12 mouse cellular contexts compared by ENCODE assay signal in genomic region chr10:83926990-83927389, GRCm38 (mm10).
DNase-seq lines count a peak whose midpoint lies in the region; ATAC-seq and TF ChIP-seq lines count a peak whose summit lies in the region.
"Had no signal": no experiment of that assay in that cellular context is flagged by ENCODE, and none has a peak within 500 bp of the region (broad histone marks: within the 10 kb centered on the region; RNA-seq: fewer than 3 reads in every experiment).

No protein-coding gene starts in this region.

- peak overlapping the region; percentile 31; the same call in 1 of the 2 replicates for H3K27ac ChIP-seq in forebrain, embryonic 13.5 days
- H3K27ac ChIP-seq in forebrain, embryonic 10.5 days: no peak overlapping the region
- H3K27ac ChIP-seq in limb, embryonic 14.5 days (replicated peaks; ENCODE audit: low read depth, low read length): 0 out of 2 replicates have a peak overlapping the region, but pooled peaks have one; percentile 10
- no peak overlapping the region for H3K27ac ChIP-seq in midbrain, embryonic 15.5 days
- H3K27ac ChIP-seq: heart, adult 2 months; macrophage had no signal

- H3K4me1 ChIP-seq in forebrain, embryonic 13.5 days: peaks cover 11% of the 10 kb centered on the region
- H3K4me1 ChIP-seq in forebrain, embryonic 10.5 days: no peaks in the 10 kb centered on the region
- H3K4me1 ChIP-seq in limb, embryonic 14.5 days (ENCODE audit: control insufficient read depth, insufficient read depth, low read length): peaks cover 10% of the 10 kb centered on the region
- H3K4me1 ChIP-seq in midbrain, embryonic 15.5 days: no peaks in the 10 kb centered on the region

- TF ChIP-seq POLR2A in limb, embryonic 14.5 days (IDR thresholded peaks at IDR 0.05; ENCODE audit: borderline replicate concordance, extremely low read depth, insufficient read depth, insufficient read length): no peak

- H3K27me3 ChIP-seq in forebrain, embryonic 13.5 days: no peaks in the 10 kb centered on the region
- no peaks in the 10 kb centered on the region for H3K27me3 ChIP-seq in forebrain, embryonic 10.5 days (ENCODE audit: poor library complexity, severe bottlenecking)
- no peaks in the 10 kb centered on the region for H3K27me3 ChIP-seq in limb, embryonic 14.5 days (ENCODE audit: control insufficient read depth, insufficient read depth, low read length)
- no peaks in the 10 kb centered on the region for H3K27me3 ChIP-seq in midbrain, embryonic 15.5 days (replicated peaks)

- no peaks in the 10 kb centered on the region for H3K9me3 ChIP-seq in forebrain, embryonic 13.5 days (replicated peaks)
- H3K9me3 ChIP-seq in forebrain, embryonic 10.5 days: no peaks in the 10 kb centered on the region
- no peaks in the 10 kb centered on the region for H3K9me3 ChIP-seq in limb, embryonic 14.5 days (ENCODE audit: control insufficient read depth, low read length)
- no peaks in the 10 kb centered on the region for H3K9me3 ChIP-seq in midbrain, embryonic 15.5 days

- WGBS in forebrain, embryonic 13.5 days: 52% methylated on average over 4 of the region's 4 CpGs
- WGBS in forebrain, embryonic 10.5 days: 86% methylated on average over 4 of the region's 4 CpGs
- WGBS in limb, embryonic 14.5 days: 54% methylated on average over 4 of the region's 4 CpGs
- WGBS in midbrain, embryonic 15.5 days: 72% methylated on average over 4 of the region's 4 CpGs

- no peak for DNase-seq in forebrain, embryonic 10.5 days (ENCODE audit: extremely low spot score, low spot score)
- peak; percentile 26 to 41 for DNase-seq in layer of hippocampus, postnatal 10 days (ENCODE audit: low spot score in 2 of 2)
- DNase-seq in layer of hippocampus, adult 18-20 months (ENCODE audit: low spot score in 2 of 2): no peak
- DNase-seq in Muller cell, postnatal 12 days (ENCODE audit: inconsistent ontology term): peak; percentile 91
- DNase-seq in limb, embryonic 14.5 days (ENCODE audit: low spot score): peak; percentile 52
- DNase-seq in embryo, embryonic 9.5 days (ENCODE audit: extremely low spot score): no peak
- DNase-seq: heart, adult 2 months; heart, postnatal 4 days had no signal

- no peak overlapping the region for H3K9ac ChIP-seq in forebrain, embryonic 13.5 days
- H3K9ac ChIP-seq in limb, embryonic 14.5 days (ENCODE audit: low read depth, low read length, severe bottlenecking): no peak overlapping the region
- no peak overlapping the region for H3K9ac ChIP-seq in midbrain, embryonic 15.5 days

- no peak overlapping the region for H3K4me3 ChIP-seq in forebrain, embryonic 13.5 days
- no peak overlapping the region for H3K4me3 ChIP-seq in forebrain, embryonic 10.5 days
- H3K4me3 ChIP-seq in limb, embryonic 14.5 days (replicated peaks; ENCODE audit: low read length): no peak overlapping the region
- no peak overlapping the region for H3K4me3 ChIP-seq in midbrain, embryonic 15.5 days
- H3K4me3 ChIP-seq: heart, adult 2 months had no signal

- peak; percentile 61 for ATAC-seq in forebrain, embryonic 13.5 days
- ATAC-seq in limb, embryonic 14.5 days (ENCODE audit: low FRiP score, low read depth): peak; percentile 47; the same call in 1 of the 2 replicates
- ATAC-seq in midbrain, embryonic 15.5 days (replicated peaks): no peak

- H3K4me2 ChIP-seq in forebrain, embryonic 13.5 days: no peak overlapping the region
- H3K4me2 ChIP-seq in limb, embryonic 14.5 days (replicated peaks; ENCODE audit: low read depth, low read length, severe bottlenecking): no peak overlapping the region
- no peak overlapping the region for H3K4me2 ChIP-seq in midbrain, embryonic 15.5 days

- H3K36me3 ChIP-seq in forebrain, embryonic 13.5 days (ENCODE audit: poor library complexity, severe bottlenecking): no peaks in the 10 kb centered on the region
- H3K36me3 ChIP-seq in forebrain, embryonic 10.5 days (replicated peaks): no peaks in the 10 kb centered on the region
- no peaks in the 10 kb centered on the region for H3K36me3 ChIP-seq in limb, embryonic 14.5 days (ENCODE audit: control insufficient read depth, insufficient read depth, low read length)
- H3K36me3 ChIP-seq in midbrain, embryonic 15.5 days (replicated peaks): no peaks in the 10 kb centered on the region
- H3K36me3 ChIP-seq: G1E had no signal

Comparison
In these comparisons a context has a peak if more than half of its experiments do, and no peak if none do; other contexts are left out.
1. H3K27ac ChIP-seq: peak in forebrain, embryonic 13.5 days (single experiment) and limb, embryonic 14.5 days (single experiment); none in forebrain, embryonic 10.5 days (single experiment) and midbrain, embryonic 15.5 days (single experiment).
2. DNase-seq: peak in layer of hippocampus, postnatal 10 days (2 of 2), Muller cell, postnatal 12 days (single experiment) and limb, embryonic 14.5 days (single experiment); none in forebrain, embryonic 10.5 days (single experiment), layer of hippocampus, adult 18-20 months (0 of 2) and embryo, embryonic 9.5 days (single experiment).